Mouse (Mus musculus): ENCODE results near the gene Klhl23. TPM values are rescaled to one million over a fixed set of nuclear protein-coding genes. Genes with fewer than 3 reads are reported as not detected.
"Not testable (repeated sequence)": the region's sequence is repeated elsewhere in the genome, so short reads cannot be mapped to it uniquely, and the experiment has no call there.

Klhl23 gene
- total RNA-seq (2022): 10 to 100 TPM; 46.7 to 55.1 (median 53.3) TPM

GRCm38 (mm10) chr2:69821711-69822110 lies at the start of gene Klhl23:
Klhl23 (plus strand) TSS chr2:69821944.
- no peak for DNase-seq (ENCODE audit: low spot score in 2 of 2)

DNA sequence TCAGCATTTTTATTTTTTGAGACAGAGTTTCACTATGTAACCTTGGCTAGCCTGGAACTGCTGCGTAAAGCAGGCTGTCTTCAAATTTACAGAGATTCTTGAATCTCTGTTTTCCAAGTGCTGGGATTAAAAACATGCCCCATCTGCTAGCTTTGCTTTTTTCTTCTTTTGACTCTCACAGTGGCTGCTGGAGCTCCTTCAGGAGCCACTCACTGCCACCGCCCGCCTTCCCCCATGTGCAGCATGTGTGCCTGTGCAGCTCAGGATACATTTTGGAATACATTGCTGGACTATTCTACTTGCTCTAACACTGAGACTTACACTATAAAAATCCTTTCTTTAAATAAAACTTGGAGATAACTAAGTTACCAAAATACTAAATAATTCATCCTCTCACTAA lies 48.4 kb upstream of the Klhl23 start:
- DNase-seq (ENCODE audit: low spot score in 2 of 2): peak in 1 of 2 experiments; percentile 32

DNA sequence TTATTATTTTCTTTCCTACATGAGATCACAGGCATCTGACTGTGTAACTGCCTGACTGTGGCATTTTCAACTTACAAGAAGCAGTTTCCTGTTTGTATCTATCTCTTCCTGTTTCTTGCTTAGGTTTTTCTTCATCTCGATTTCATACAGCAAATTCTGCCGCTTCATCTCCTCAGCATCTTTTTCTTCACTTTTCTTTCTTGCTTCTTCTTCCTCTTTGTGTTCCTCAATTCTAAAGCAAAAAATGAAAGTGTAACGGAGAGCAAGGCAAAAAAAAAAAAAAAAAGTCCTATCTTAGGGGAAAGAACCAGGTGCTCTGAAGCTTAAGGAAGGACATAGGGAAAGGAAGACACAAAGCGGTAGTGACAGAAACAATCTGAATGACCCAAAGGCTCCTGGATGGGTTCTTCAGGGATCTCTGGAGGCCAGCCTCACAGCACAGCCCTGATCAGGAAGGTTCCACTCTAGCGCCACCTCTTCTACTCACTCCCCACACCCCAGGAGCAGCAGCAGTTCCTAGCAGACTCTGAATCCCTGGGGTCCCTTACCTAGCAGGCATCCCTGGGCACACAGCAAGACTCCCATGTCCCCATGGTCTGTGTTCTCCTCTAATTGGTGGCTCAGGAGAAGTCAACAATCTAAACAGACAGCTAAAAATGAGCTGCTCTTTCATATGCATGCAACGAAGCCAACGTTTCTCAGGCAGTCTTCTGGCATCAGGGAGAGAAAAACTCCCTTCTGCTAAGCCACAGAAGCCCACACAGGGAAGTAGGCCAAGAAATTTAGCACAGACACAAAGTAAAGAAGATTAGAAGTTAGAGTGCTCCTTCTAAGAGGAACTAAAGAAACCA lies 43.5 kb upstream of the Klhl23 start:
- DNase-seq (ENCODE audit: low spot score in 2 of 2): no peak

- DNase-seq (ENCODE audit: low spot score in 2 of 2): no peak
These were observed 42.9 kb upstream of the Klhl23 start for GRCm38 (mm10) chr2:69778836-69779177.

DNA sequence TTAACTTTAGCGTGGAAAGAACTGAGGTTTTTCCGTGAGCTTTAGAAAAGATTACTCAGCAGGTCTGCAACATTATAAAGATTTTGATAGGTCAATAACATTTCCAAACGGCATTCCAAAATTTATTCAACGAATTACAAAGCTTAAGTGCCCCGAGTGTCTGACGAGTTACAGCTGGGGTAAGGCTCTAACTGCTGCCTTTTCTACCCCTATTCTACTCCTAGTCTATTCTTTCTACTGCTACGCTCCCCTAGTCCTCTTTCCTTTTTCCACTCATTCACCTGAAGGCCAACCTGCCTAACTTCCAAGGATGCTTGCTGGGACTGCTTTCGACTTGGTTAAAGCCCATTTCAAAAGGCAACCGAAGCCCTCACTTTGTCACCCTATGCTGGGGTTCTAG lies 32.8 kb upstream of the Klhl23 start:
- no peak for DNase-seq (ENCODE audit: low spot score in 2 of 2)

DNA sequence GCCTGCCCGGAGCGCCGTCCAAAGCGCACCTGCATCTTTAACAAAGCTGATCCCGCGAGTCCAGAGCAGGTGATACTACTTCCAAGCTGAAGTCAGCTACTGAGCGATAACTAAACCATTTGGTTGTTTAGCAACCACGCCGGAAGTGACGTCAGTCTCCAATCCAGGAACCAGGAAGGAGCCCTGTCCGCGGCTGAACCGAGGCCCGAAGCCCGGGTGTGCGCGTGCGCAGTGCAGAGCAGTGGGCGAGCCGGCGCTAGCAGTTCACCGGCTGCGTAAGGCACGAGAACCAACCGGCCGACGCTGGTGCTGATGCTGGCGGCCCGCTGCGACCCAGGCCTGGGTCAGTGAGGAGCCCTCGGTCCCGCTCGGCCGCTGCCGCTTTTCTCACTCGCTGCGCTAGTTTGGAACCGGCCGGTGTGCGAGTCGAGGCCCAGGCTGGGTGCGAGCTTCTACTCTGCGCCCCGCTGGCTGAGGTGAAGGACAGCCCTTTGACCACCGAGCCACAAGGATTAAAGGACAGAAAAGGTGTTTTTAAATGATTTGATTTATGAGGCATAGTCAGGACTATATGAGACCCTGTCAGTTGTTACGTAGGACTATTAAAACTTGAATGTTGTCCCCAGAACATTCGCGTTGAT lies 32.2 kb upstream of the Klhl23 start, which contains the start of the genes Ccdc173 and Phospho2:
Gene Ccdc173, minus strand, starts transcription at position 147 of the 641 bp plus-strand sequence.
Gene Phospho2, plus strand, starts transcription at position 195 of the 641 bp plus-strand sequence.
- peak; percentile 89 to 98 for DNase-seq (ENCODE audit: low spot score in 2 of 2)

GRCm38 (mm10) chr2:69790285-69790684 lies 31.5 kb upstream of the Klhl23 start:
- peak; percentile 59 to 83 for DNase-seq (ENCODE audit: low spot score in 2 of 2)

DNA sequence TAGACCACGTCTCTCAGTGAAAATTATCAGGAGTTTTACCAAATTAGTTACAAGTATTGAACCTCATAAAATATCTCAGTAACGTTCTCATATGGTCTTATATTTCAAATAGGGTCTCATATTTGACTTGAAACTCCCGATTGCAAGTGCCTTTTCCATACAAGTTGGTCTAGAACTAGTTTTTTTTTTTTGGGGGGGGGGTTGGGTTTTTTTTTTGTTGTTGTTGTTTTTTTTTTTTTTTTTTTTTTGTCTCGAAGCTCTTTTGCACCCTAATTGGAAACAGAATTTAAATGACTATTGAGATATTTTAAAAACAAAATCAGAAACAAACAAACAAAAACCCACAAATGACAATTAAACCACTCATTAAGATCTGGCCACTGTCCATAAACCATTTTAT lies 31.0 kb upstream of the Klhl23 start:
- DNase-seq (ENCODE audit: low spot score in 2 of 2): no peak

- DNase-seq (ENCODE audit: low spot score in 2 of 2): no peak
These were observed 18.8 kb upstream of the Klhl23 start for GRCm38 (mm10) chr2:69802911-69803312.

DNA sequence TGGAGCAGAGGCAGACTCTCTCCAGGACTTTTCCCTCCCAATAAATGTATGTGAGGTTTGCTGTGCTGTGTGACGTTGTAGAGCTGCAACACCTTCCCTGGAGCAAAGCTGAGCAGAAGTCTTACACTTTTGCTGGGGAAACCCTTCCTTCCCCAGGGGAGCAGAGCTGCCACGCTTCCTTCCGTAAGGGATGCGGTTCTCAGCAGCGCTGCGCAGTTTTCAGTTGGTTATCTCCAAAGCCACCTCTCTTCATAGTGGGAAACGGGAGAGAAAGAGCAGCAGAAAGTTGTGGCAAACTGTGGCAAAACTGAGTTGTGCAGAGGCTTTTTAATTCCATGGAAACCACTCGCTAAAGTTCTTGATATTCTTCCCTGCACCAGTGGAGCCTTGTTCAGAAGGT lies 18.0 kb upstream of the Klhl23 start:
- no peak for DNase-seq (ENCODE audit: low spot score in 2 of 2)

DNA sequence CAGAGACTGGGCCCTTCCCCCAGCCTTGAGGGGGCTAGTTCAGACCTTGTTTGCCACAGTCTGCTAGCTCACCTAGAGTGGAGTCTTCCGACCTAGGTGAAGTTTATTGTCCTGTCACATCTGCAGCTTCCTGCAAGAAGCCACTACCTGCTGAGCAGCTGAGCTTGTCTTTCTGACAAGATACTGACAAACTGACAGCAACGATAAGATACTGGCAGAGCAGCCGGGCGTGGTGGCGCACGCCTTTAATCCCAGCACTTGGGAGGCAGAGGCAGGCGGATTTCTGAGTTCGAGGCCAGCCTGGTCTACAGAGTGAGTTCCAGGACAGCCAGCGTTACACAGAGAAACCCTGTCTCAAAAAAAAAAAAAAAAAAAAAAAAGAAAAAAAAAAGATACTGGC lies 17.1 kb upstream of the Klhl23 start:
- DNase-seq (ENCODE audit: low spot score in 2 of 2): not testable (repeated sequence)

GRCm38 (mm10) chr2:69810169-69810568 lies 11.6 kb upstream of the Klhl23 start:
- no peak for DNase-seq (ENCODE audit: low spot score in 2 of 2)

DNA sequence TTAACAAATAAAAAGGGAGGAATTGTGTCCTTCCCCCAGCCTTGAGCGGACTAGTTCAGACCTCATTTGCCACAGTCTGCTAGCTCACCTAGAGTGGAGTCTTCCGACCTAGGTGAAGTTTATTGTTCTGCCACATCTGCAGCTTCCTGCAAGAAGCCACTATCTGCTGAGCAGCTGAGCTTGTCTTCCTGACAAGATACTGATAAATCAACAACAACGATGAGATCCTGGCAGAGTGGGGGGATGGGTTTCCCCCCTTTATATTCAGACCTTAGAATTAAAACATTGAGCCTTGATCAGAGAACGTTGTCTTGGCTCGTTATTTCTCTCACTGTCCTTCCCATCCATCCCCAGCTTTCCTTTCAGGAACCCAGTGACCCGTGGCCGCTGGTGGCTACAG lies 10.4 kb upstream of the Klhl23 start:
- not testable (repeated sequence) for DNase-seq (ENCODE audit: low spot score in 2 of 2)

- DNase-seq (ENCODE audit: low spot score in 2 of 2): no peak
These were observed 5.2 kb upstream of the Klhl23 start for GRCm38 (mm10) chr2:69816575-69816974.

DNA sequence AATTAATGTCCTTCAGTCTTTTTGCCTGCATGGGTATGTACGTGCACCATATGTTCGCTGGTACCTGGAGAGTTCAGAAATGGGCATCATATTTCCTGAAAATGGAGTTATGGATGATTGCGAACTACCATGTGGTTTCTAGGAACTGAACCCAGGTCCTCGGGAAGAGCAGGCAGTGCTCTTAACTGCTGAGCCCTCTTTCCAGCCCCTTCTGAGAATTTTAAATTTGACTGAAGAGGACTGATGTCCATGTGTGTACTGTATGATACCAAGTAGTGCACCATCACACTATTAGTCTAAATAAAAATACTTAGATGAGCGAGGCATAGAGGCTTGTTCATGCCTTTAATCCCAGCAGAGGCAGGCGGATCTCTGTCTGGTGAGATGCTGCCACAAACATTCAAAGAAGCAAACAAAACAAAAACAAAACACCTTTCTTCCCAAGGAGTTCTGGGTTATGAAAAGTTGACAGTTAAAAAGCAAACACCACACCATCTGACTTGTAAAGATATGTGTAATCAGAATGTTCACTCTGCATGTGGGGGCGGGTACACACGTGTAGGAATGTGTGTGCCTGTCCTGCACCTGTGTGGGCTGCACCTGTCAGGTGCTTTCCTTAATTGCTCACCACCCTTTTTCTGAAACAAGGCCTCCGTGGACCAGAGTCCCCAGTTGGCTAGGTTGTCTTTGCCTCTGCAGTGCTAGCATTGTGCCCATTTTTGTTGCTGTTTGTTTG lies 3.2 kb upstream of the Klhl23 start:
- no peak for DNase-seq (ENCODE audit: low spot score in 2 of 2)

- DNase-seq (ENCODE audit: low spot score in 2 of 2): no peak
These were observed 1.5 kb upstream of the Klhl23 start for GRCm38 (mm10) chr2:69820201-69820600.

GRCm38 (mm10) chr2:69822361-69823128 lies 801 bp downstream of the Klhl23 start:
- peak in 1 of 2 experiments; percentile 32 for DNase-seq (ENCODE audit: low spot score in 2 of 2)

- no peak for DNase-seq (ENCODE audit: low spot score in 2 of 2)
These were observed 1.5 kb downstream of the Klhl23 start for GRCm38 (mm10) chr2:69823129-69823677.

DNA sequence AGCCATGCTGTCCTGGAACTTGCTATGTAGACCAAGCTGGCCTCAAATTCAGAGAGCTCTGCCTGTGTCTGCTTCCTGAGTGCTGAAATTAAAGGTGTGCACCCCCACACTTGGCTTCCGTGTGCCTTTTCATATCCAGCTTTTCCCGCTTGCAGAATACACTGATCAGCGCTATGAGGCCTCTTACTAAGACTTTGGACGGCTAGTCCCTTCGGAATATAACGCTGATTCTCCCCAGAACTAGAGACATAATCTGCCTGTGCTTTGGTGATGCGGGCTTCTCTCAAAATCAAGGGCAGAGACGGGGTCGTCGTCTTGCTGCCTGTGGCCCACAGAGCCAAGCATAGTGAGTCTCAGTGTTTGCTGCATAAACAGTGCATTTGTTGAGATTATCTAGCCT lies 4.2 kb downstream of the Klhl23 start:
- DNase-seq (ENCODE audit: low spot score in 2 of 2): no peak

- DNase-seq (ENCODE audit: low spot score in 2 of 2): no peak
These were observed 4.6 kb downstream of the Klhl23 start for GRCm38 (mm10) chr2:69826380-69826779.

DNA sequence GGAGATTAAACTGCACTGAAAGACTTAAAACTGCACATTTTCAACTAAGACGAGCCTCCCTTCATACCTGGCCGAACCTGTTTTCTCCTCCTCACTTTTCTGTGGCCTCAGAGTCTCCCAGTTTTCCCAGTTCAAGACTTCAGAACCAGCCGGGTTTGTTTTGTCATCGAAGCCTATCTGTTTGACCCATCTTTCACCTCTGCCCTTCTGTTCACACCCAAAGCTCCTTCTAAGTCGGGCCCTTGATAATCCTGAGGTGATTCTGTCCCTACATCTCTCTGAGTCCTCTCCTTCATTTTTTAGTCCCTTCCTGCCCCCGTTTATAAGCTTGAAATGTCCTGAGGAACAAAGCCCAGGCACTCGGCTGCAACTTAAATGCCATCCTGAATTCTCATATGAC lies 6.3 kb downstream of the Klhl23 start:
- no peak for DNase-seq (ENCODE audit: low spot score in 2 of 2)

Data from left cerebral cortex, adult 8-10 months (tissue).